Mouse (Mus musculus): ENCODE results near the gene Arhgap29.

Arhgap29 gene

DNA sequence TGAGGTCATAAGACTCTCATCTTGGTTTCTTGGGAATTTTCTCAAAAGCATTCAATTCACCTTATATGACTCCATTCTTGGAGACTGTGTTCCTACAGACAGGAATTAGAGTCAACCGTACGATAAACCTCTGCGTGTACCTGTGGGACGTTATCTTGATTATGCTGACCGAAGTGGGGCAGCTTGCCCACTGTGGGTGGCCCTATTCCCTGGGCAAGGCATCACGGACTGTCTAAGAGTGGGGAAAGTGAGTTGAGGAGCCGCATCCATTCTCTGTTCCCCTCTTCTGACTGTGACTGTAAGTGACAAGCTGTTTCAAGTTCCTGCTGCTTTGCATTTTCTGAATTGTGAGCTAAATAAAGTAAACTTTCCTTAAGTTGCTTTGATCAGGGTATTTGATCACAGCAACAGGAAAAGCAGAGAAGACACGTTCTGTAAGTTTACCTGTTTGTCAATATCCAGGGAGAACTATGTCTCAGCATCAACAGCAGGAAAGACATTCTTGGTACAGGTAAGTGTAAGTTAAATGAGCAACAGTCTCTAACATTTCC, at the start of gene Arhgap29:
TSS of gene Arhgap29 (plus strand) at position 501 of the 551 bp plus-strand sequence.
- no peak for DNase-seq (ENCODE audit: low spot score)

DNA sequence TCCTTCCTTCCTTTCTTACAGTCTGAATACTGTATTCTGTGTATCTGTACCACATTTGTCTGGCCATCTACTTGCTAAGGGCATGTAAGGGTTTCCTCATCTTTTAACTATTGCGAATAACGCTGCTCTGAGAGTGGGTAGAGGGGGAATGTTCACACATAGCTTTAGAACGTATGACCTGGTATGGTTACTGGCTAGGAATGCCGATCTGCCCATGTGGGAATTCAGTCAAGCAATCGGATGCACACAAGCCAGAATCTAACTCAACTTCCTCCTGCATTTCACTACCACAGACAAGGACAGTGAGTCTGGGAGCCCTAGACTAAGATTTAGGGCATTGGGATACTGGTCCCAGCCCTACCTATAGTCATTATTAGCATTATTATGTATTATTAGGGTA, 49.6 kb upstream of the Arhgap29 start:
- no peak for DNase-seq (ENCODE audit: low spot score)

DNA sequence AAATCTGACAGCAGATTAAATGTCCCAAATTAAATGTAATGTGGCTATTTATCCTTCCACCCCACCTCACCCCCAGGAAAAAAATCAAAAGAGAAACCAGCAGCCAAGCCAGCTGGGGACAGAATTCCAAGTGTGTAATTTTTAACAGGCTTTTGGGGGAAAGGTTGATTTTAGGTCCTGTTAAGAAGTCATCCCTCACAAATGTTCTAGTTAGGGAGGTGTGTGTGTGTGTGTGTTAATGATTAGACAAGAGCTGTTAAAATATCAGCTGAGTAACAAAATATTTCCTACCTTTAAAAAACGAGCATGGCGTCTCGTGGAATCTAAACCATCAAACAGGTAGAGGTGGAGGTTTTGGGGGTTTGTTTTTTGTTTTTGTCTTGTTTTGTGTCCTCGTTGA, 49.1 kb upstream of the Arhgap29 start:
- no peak for DNase-seq (ENCODE audit: low spot score)

DNA sequence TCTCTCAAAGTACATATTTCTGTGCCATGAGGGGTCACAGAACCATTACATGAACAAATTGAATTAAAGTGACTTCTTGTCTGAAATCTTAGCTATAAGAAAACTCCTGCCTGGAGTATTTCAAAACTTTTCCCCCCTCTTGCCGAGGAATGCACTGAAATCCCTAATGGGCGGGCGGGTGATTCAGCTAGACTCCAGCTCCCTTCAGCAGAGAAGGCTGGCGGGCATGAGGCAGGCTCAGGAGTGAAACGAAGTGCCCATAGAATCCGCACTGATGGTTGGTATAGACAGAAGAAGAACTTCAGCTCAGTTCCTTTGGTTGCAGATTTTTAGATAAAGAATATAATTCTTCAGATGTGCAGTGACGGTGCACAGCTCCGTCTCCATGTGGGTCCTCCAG, 48.6 kb upstream of the Arhgap29 start:
- no peak for DNase-seq (ENCODE audit: low spot score)

DNA sequence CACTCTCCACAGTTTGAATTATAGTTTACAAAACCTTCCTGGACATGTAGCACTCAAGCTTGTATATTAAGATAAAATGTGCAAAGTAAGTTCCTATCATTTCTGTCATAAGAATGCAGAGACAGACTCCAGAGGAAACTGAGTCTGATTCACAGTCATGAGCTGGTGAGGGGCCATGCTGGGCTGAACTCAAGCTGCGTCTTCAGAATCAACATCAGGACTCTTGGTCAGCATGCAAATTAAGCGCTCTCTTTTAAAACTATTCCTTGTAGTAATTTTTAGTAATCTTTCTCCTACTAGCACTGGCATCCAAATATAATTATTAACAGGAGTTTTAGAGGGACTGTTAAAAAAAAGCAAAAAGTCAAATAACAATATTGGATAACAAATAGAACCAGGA, 47.9 kb upstream of the Arhgap29 start:
- DNase-seq (ENCODE audit: low spot score): no peak

DNA sequence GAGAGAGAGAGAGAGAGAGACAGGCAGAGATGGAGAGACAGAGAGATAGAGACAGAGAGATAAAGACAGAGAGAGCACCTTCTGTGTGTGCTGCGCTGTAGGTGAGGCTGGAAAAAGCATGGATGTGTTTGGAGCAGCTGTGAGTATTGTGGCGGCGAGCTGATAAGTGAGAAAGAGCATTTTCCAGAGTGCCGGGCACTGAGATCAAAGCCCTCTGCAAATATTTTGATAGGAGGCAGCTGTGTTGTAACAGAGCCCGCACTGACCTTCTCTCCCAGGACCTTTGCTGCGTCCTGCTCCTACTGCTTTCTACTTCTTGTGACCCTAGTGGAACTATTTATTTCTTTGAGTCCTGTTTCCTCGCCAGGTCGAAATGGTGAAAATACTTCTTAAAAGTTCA, 45.7 kb upstream of the Arhgap29 start:
- no peak for DNase-seq (ENCODE audit: low spot score)

DNA sequence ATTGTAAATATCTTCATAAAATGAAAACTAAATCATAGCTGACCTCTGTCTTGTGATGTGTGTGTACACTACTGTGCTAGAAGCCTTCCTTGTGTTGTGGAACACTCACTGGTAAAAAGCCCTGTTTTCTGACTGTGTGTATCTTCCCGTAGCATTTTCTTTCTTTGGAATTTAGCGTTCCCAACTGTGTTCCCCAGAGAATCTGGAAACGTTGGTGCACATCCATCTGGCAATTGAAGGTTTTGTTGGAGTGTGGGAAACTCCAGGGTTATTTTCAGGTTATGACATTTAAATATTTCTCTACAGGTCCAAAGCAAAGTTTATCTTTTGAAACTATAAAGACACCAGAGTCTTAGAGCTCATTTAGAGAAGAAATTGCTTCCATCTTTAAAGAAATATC, 43.2 kb upstream of the Arhgap29 start:
- DNase-seq (ENCODE audit: low spot score): no peak

DNA sequence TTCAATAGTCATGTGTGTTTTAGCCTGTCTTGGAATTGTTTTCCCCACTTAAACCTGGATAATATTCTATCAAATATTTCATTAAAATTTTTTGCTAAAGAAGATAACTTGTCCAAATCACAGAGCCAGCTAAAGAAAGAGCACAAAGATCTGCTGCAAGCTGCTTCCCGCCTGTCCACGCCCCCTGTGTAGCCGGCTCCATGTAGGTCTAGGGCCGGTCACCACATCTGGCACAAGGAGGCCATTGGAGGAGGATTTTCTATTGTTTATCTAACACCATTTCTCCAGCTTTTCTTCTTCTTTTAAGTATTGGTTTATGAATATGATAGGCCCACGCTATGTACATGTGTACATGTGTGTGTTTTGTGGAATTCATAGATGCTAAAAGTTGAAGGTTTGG, 38.9 kb upstream of the Arhgap29 start:
- no peak for DNase-seq (ENCODE audit: low spot score)

DNA sequence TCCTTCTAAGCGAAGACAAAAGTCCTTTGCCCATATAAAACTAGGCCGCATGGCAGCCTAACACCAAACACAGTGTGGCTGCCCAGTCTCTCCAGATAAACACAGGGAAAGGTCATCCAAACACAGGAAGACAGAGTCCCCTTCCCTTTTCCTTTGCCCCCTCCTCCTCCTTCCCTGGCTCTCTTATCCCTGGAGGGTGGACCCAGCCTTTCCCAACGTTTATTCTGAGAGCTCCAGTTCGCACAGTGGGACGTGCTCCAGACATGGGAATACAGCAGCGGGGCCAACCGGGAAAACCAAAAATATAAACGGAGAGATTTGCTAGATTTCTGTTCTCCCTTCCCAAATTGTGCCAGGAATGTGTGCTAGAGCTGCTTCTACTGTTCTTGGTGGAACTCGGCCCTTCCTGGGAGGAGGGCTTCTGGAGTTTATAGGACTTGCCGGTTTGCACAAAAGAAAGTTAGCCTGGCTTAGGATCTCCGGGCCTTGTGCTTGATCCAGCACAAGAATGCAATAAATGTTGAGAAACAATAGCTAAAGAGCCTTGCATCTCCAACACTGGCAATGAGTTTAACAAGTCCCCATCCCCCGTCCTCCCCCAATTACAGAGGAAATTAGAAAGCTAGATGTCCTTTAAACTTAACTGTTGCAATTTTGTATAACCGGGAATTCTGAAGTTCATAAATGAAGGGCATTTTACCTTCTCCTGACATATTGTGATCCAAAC, 37.7 kb upstream of the Arhgap29 start:
- DNase-seq (ENCODE audit: low spot score): no peak

DNA sequence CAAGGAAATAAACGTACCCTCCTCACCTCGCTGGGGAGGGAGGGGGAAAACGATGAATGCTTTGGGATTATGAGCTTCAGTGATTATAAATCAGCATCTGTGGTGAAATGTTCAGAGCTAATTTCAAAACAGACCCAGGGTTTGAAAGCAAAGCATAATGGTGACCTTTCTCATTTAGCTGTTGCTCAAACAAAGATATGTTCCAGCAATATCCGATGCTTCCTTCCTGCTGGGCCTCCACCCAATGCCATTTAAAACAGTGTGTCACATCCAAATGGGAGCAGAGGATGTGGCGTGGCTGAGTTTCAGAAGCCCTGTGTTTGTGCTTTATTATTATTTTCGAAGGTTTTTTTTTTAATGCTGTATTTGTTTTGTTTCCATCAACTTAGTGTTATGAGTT, 37.1 kb upstream of the Arhgap29 start:
- DNase-seq (ENCODE audit: low spot score): no peak

DNA sequence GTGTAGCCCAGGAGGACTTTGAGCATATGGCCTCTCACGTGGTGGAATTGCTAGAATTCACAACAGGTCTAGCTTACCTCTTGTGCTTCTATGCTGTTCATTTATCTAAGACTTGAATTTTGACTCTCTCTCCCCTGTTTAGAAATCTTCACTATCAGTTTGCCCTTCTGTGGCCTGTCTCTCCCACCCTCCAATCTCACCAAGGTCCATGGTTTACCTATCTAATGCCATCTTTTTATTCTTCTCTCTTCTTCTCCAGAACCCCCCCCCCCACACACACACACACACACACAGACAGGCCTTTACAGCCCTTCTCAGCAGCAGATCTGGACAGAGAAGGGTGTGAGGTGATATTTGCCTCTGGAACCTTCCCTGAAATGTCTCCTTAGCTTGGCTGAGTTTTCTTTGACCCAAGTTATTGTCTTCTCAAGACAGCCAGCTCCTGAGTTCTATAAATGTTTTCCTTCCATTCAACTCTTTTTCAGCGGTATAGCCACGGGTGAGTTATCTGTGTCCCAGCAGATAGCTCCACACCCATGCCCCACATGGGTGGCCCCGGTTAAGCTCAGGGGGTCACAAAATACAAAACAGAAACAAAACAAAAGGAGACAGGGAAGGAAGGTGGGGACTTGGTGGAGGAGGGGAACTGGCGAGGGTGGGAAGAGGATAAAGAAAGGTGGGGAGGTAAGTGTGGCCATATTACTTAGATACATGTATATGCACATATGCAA, 35.4 kb upstream of the Arhgap29 start:
- no peak for DNase-seq (ENCODE audit: low spot score)

DNA sequence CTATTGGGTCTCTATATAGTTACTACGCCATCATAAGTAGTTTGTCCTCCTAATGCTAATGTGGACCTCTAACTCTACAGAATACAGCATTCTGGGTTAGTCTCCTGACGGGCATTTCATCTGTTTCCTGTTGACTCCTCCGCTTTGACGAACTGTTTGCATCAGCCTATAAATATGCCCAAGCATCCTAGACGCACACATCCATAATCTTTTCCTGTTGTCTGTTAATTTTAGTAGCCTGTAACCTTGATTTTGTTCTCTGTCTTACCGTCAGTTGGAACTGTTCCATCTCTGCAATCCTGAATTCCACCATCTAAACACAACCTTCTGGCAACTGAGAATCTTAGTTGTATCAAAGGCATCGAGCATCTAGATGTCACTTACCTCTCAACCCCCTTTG, 34.7 kb upstream of the Arhgap29 start:
- DNase-seq (ENCODE audit: low spot score): no peak

DNA sequence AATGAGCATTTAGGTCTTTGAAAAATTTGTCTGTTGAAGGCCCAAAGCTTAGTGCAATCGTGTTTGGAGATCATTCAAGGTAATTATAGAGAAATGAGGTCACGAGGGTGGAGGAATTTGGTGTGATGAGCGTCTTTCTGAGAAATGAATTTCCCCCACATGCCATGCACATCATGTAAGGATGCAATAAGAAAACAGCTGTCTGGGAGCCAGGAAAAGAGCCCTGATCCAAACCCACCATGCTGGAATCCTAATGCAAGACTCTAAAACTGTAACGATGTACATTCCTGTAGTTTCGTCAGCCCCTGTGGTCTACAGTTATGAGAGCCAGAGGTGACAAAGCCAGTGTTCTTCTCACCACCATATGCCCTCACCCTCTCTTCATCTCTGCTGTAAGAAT, 32.4 kb upstream of the Arhgap29 start:
- no peak for DNase-seq (ENCODE audit: low spot score)

DNA sequence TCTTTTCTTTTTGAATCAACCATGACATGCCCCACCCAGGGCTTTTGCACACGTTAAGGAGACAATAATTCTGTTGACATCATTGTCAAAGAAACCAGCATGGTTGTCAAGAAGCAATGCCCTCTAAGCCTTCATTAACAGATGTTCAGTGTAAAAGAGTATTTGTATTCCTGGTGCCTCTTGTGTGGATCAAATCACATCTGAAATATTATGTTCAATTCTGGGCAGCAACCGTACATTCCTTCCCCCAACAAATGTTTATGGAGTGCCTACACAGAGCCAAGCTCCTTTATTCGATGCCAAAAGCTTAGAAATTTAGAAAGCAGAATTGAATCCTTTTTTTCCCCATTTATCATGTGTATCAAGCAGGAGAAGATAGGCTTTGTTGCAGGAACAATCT, 31.6 kb upstream of the Arhgap29 start:
- DNase-seq (ENCODE audit: low spot score): no peak

DNA sequence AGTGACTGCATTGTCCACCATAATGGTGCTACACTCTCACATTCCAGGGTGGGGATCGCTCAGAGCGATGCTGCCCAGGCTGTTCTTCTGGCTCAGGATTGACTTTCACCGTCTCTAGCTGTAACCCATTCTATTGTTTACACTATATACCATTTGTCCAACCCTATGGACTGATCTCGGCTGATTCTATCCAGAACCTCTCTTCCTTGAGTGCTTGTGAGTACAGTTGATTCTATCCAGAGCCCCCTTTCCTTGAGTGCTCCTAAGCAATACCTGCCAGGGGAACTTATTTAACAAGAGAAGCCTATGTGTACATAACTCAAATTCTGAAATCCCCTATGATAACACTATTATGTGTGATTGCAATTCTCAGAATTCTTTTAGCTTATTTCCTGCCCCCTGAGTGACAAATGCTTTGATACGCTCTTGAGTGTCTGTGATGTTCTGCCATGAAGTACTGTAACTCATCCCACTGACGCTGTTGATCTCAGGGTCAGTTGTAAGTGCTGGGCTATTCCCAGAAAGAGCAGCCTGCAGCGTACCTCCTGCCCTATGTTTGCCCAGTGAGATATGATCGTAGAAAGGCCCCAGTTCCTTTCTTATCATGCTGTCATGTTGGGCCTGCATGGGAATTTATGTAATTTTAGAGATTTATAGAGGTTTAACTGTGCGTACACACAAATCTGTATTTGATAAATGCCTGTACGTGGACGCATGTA, 27.4 kb upstream of the Arhgap29 start:
- no peak for DNase-seq (ENCODE audit: low spot score)

DNA sequence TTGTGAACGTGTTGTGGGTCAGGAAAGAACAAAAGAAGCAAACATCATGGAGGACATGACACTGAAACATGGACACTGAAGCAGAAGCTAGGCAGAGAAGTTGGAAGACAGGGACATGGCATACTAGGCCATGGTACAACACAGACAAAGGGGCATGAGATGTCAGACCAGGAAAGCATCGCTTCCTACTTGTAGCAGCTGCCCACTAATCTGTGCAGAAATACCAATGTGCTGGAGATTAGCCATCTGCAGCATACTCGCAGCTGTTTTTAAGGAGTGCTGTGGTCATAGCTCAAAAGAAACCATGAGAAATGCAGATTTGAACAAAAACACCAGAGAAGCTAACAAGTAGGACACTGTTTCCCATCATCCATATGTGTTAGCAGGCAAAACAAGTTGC, 24.7 kb upstream of the Arhgap29 start:
- DNase-seq (ENCODE audit: low spot score): no peak

DNA sequence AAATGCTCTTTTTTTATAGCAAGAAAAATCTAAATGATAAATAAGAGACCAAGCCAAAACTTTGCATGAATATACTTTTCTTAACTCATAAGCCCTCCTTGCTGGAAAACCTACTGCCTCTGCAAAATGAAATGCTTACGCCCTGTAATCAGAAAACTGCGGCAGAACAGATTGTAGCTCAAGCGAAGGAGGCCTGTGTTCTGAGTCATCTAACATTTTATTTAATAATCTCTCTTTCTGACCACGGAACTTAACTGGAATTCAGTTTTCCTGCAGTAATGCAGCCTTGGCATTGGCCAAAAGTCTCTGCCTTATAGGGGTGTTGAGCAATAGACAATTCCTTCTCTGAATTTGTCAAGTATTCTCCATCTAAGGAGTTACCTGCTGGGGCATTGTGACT, 19.5 kb upstream of the Arhgap29 start:
- DNase-seq (ENCODE audit: low spot score): no peak

DNA sequence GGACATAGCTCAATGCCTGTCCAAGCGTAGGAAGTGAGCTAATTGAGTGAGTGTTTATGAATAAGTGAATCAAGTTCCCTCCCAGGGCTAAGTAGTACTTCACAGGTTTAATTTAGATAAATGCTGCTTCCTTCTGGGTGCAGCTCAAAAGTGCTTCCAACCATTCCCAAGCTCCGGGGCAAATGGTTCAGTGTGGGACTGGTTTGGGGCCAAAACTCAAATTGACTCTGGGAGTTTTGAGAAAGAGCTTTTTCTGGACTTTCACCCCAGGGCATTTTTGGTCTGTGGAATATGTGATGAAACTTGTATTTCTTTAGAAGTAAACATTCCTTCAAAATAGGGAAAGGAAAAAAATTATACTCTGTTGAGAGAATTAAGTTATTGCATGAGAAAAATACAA, 16.1 kb upstream of the Arhgap29 start:
- no peak for DNase-seq (ENCODE audit: low spot score)

DNA sequence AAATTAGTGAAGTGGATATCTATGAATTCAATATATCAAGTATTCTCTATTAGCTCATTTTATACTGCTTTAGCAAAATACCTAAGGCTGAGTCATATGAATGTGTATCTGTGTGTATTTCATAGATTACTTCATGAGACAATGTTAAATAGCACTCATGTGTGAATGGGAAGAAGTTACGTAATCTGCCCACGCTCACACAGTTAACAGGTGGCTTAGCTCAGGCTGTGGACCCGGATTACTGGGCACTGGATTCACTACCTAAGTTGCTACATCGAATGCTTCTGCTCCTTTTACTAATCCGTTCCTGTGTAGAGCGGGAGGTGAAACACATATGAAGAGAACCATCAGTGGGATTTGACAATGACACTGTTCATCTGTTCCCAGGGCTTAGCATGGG, 15.3 kb upstream of the Arhgap29 start:
- DNase-seq (ENCODE audit: low spot score): no peak

DNA sequence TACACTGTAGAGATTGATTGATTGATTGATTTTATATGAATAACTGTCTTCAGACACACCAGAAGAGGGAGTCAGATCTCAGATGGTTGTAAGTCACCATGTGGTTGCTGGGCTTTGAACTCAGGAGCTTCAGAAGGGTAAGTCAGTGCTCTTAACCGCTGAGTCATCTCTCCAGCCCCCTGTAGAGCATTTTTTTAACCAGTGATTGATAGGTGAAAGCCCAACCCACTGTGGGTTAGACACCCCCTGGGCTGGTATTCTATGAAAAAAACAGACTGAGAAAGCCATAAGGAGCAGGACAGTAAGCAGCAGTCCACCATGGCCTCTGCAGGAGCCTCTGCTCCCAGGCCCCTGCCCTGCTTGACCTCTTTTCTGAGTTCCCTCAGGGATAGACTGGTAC, 12.7 kb upstream of the Arhgap29 start:
- no peak for DNase-seq (ENCODE audit: low spot score)

DNA sequence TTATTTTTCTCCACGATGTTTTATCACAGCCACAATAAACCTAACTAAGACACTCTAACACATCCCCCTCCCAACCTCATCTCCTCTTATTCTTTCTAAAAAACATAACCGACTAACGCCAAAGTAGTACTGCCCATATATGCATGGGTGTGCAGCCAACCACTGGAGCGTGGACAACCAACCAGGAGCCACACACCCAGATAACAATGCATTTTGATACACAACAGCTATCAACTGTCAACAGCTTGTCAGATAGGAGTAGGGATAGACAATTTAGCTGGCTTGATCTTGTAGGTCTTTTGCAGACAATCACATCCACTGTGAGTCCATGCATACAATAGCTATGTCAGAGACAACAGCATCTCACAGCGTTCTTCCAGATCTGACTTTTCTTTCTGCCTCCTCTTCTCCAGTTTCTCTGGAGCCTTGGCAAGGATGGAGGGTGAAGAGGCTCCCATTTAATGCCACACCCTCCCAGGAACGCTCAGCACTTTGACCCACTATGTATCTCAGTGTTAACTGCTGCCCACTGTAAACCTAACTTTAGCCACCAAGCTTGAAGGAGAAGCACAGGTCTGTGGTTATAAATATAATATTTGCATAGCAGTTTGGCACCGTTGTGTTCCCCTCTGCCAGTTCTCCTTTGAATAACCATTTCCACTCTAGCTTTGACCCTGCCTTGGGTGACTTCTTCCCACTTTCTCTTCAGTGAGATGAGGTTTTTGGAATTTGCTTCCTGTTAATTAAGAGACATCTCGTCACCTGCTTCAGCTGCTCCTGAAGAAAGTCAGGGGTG, 12.0 kb upstream of the Arhgap29 start:
- DNase-seq (ENCODE audit: low spot score): no peak

DNA sequence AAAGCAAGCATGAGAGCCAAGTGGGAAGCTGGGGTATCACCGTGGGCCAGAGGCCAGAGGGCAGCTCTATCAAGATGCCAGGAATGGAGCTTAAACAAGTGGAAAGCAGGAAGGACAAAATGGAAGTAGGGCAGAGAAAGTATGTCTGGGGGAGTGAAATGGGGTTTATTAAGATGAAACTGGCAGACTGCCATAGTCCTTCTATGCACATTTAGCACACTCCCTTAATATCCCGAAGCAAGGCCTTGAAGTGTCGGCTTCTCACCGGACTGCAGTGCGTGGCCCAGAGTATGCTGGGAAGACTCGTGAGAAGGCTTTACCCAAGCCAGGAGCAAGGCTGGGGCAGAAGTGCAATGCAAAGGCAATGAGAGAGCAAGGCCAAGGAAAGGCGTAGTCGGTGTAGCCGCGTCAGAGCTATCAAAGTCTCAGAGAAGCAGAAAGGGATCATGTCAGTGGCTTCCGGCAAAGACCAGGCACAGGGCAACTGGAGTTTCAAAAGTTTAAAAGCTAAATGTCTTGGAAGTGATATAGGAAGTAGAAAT, 11.1 kb upstream of the Arhgap29 start:
- DNase-seq (ENCODE audit: low spot score): no peak

All from testis, postnatal 14 days (tissue).